Mouse (Mus musculus) layer of hippocampus, adult 2 months (tissue): ENCODE measurements at regions not wholly inside any gene's neighbourhood (a gene's known extent, or its start where the extent isn't known, plus 50 kb on each side); places are given as distances from the start of the nearest gene placed in this dataset.

Source experiments
- DNase-seq, 2 experiments: peaks; one replicate each; pipeline ENCODE4 v3.0.0; 2022; ENCODE audit warnings: low spot score in 2 of 2
- H3K27ac ChIP-seq: fragments of 200-600 bp; 2 replicates; pipeline ENCODE4 v1.8.1; 2022
- H3K4me3 ChIP-seq: fragments of 200-600 bp; 2 replicates; pipeline ENCODE4 v1.8.1; 2022; ENCODE audit warnings: mild to moderate bottlenecking
- CTCF ChIP-seq: fragments of 200-600 bp; conservative IDR thresholded peaks from 2 replicates; pipeline ENCODE4 v1.8.1; 2022; ENCODE audit warnings: antibody characterized with exemption, mild to moderate bottlenecking, moderate library complexity

DNA sequence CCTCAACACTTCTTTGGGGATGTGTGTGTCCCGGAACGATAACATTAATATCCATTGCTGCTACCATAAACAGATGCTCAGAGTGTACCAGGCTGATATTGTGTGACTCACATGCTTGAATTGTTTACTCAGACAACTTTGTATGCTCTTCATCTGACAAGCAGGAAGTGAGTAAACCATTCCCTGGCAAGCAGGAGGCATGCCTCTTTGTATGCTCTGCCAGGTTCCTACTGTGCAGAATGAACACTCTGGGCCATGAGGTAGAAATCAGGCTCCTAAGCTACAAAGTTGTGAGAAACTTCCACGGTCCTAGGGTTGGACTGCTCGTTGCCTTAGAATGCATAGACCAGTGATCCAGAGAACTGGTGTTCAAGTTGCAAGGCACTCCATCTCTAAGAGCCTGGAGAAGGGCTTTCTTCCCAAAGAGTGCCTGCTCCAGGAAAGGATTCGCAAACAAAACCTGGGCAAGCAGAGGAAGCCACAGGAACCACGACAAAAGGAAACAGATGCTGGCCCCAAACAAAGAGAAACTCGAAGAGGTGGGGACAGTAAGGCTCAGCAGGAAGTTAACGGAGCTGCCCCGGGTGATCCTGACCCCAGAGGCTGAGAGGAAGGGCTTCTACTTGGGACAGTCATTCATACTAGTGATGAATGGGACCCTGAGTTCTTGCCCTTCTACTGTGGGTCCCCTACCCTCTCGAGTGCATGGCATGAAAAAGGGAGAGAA, 53.2 kb upstream of the Slc22a23 start:
- Histone ChIP-seq H3K4me3 (no peak overlapping the region), H3K27ac (no peak overlapping the region)
- DNase-seq, result no peak
- TF ChIP-seq CTCF, result no peak

DNA sequence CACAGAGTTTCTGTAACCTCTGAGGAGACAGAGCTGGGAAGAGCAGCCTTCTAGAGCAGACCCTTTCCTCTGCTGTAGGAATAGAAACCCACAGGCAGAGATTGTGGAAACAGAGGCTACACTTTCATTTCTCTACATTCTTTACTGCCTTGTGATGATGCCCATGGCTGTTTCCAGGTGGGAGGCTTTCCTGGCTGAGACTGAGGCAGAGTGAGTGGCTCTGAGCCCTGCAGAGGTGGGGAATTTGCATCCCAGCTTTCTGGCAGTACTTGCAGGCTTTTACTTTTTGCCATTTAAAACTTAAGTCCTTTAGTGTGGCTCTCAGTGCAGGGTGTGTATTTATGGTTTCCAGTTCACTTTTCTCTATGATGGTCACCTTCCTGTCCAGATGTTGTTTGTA, 50.5 kb upstream of the Slc22a23 start:
- DNase-seq, result no peak
- no peak overlapping the region for H3K27ac ChIP-seq
- no peak overlapping the region for H3K4me3 ChIP-seq
- TF ChIP-seq CTCF, result no peak

DNA sequence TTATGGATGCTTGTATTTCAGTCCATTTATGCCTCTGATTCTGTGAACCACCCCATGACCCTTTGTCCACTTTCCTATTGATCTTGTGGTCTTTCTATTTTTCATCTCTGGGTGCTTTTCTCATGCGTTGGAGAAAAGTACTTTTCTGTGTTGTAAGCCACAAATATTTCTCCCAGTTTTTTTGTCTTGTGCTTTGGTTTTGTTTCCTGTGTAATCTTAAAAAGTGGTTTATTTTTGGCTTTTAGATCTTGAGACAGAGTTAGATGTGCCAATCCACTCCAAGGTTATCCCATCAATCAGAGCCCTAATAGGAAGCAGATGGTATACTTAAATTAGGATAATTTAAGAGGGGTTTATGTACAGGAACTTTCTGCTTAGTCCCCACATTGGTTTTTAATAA, 50.0 kb upstream of the Slc22a23 start:
- no peak for DNase-seq

More for the DNA sequence above, 50.0 kb upstream of the Slc22a23 start:
- H3K27ac ChIP-seq, result no peak overlapping the region
- TF ChIP-seq CTCF, result no peak
- no peak overlapping the region for H3K4me3 ChIP-seq
